Mouse (Mus musculus): ENCODE measurements at regions not wholly inside any gene's neighbourhood (a gene's known extent, or its start where the extent isn't known, plus 50 kb on each side); places are given as distances from the start of the nearest gene placed in this dataset.
"Not testable (repeated sequence)": the region's sequence is repeated elsewhere in the genome, so short reads cannot be mapped to it uniquely, and the experiment has no call there.

GRCm38 (mm10) chr15:25245631-25246030 is 167.9 kb downstream of the Basp1 start:
- no peak for DNase-seq

- no peak for DNase-seq
Observed at GRCm38 (mm10) chr15:25237665-25238664, 175.6 kb downstream of the Basp1 start.

GRCm38 (mm10) chr15:25236191-25236723 is 177.3 kb downstream of the Basp1 start:
- DNase-seq = no peak

GRCm38 (mm10) chr15:25234064-25234700 is 179.4 kb downstream of the Basp1 start:
- DNase-seq = no peak

GRCm38 (mm10) chr15:25230213-25230612 is 183.4 kb downstream of the Basp1 start:
- DNase-seq = no peak

- no peak for DNase-seq
Observed at GRCm38 (mm10) chr15:25229807-25230206, 183.8 kb downstream of the Basp1 start.

GRCm38 (mm10) chr15:25227496-25227895 is 186.1 kb downstream of the Basp1 start:
- DNase-seq = no peak

GRCm38 (mm10) chr15:25225936-25226335 is 187.6 kb downstream of the Basp1 start:
- no peak for DNase-seq

GRCm38 (mm10) chr15:25225431-25225830 is 188.1 kb downstream of the Basp1 start:
- DNase-seq = no peak

- DNase-seq = no peak
Observed at GRCm38 (mm10) chr15:25221749-25222148, 191.8 kb downstream of the Basp1 start.

- no peak for DNase-seq
Observed at GRCm38 (mm10) chr15:25216375-25216774, 197.2 kb downstream of the Basp1 start.

- DNase-seq = no peak
Observed at GRCm38 (mm10) chr15:25202097-25202496, 211.5 kb downstream of the Basp1 start.

- not testable (repeated sequence) for DNase-seq
Observed at GRCm38 (mm10) chr15:25200249-25200648, 213.3 kb downstream of the Basp1 start.

- no peak for DNase-seq
Observed at GRCm38 (mm10) chr15:25187881-25188326, 225.7 kb downstream of the Basp1 start.

GRCm38 (mm10) chr15:25172755-25173154 is 240.8 kb downstream of the Basp1 start:
- no peak for DNase-seq

- DNase-seq = no peak
Observed at GRCm38 (mm10) chr15:25146371-25146770, 267.2 kb downstream of the Basp1 start.

- no peak for DNase-seq
Observed at GRCm38 (mm10) chr15:25144228-25144627, 269.3 kb downstream of the Basp1 start.

- no peak for DNase-seq
Observed at GRCm38 (mm10) chr15:25140389-25141181, 273.0 kb downstream of the Basp1 start.

GRCm38 (mm10) chr15:25137091-25137490 is 276.5 kb downstream of the Basp1 start:
- no peak for DNase-seq

- DNase-seq = no peak
Observed at GRCm38 (mm10) chr15:25135471-25136262, 277.9 kb downstream of the Basp1 start.

GRCm38 (mm10) chr15:25130096-25130495 is 283.5 kb downstream of the Basp1 start:
- DNase-seq = no peak

- DNase-seq = no peak
Observed at GRCm38 (mm10) chr15:25129572-25129971, 284.0 kb downstream of the Basp1 start.

Measured in cerebellum, postnatal 36 days (tissue).